Mouse (Mus musculus) hindbrain, embryonic 13.5 days (tissue): ENCODE results near the gene Mthfd1l. TPM values are rescaled to one million over a fixed set of nuclear protein-coding genes. Genes with fewer than 3 reads are reported as not detected.
"Not testable (repeated sequence)": the region's sequence is repeated elsewhere in the genome, so short reads cannot be mapped to it uniquely, and the experiment has no call there.

Source experiments
- ATAC-seq: fragments of 200-750 bp; cut with Nextera tagmentation; 2 replicates; pipeline ENCODE4 v1.8.0; 2017; ENCODE audit warnings: moderate TSS enrichment; ENCODE audit not compliant: low FRiP score
- H3K27ac ChIP-seq: fragments of 300-500 bp; sonication (generic); 2 replicates; pipeline ENCODE4 v1.5.1; 2015; ENCODE audit warnings: inconsistent platforms, mild to moderate bottlenecking, moderate library complexity
- H3K27me3 ChIP-seq: fragments of 300-500 bp; sonication (generic); 2 replicates; pipeline ENCODE4 v1.6.1; 2015; ENCODE audit warnings: mild to moderate bottlenecking, inconsistent platforms
- H3K36me3 ChIP-seq: fragments of 300-500 bp; sonication (generic); 2 replicates; pipeline ENCODE4 v1.6.1; 2015; ENCODE audit warnings: mild to moderate bottlenecking, inconsistent platforms
- H3K4me1 ChIP-seq: fragments of 300-500 bp; sonication (generic); replicated peaks from 2 replicates; pipeline ENCODE4 v1.6.1; 2015; ENCODE audit warnings: inconsistent platforms
- H3K4me2 ChIP-seq: fragments of 300-500 bp; sonication (generic); 2 replicates; pipeline ENCODE4 v1.6.1; 2015; ENCODE audit warnings: inconsistent platforms, mild to moderate bottlenecking, moderate library complexity
- H3K4me3 ChIP-seq: fragments of 300-500 bp; sonication (generic); 2 replicates; pipeline ENCODE4 v1.5.1; 2015; ENCODE audit warnings: mild to moderate bottlenecking, inconsistent platforms
- H3K9ac ChIP-seq: fragments of 300-500 bp; sonication (generic); 2 replicates; pipeline ENCODE4 v1.6.1; 2015; ENCODE audit warnings: mild to moderate bottlenecking, inconsistent platforms
- H3K9me3 ChIP-seq: fragments of 300-500 bp; sonication (generic); 2 replicates; pipeline ENCODE4 v1.6.1; 2016; ENCODE audit warnings: inconsistent platforms
- WGBS: fragments of 180-500 bp; shearing (Covaris S2); methylation state at CpG from one replicate; pipeline ENCODE4 v1.1.7; 2015; 5-methylcytosine and 5-hydroxymethylcytosine counted together
- polyA plus RNA-seq: library from polyadenylated mRNA; unstranded; fragments of >200 nt; fragmentation: Nextera tagmentation; extraction: Ambion mirVana; gene quantifications from 2 replicates; pipeline ENCODE4 v1.2.1, GENCODE M21; 2015

Gene Mthfd1l
- polyA plus RNA-seq, 1 experiment from 2014 or later = 5.3 TPM

GRCm38 (mm10) chr10:4188614-4189402 lies 215.9 kb downstream of the Mthfd1l start:
- Histone ChIP-seq H3K36me3 (no peaks in the 10 kb centered on the region), H3K4me1 (peaks cover 19% of the 10 kb centered on the region), H3K27ac (peak overlapping the region; percentile 30; the same call in 1 of the 2 replicates), H3K4me2 (0 out of 2 replicates have a peak overlapping the region, but pooled peaks have one; percentile 6), H3K9me3 (no peaks in the 10 kb centered on the region), H3K27me3 (no peaks in the 10 kb centered on the region), H3K9ac (no peak overlapping the region), H3K4me3 (no peak overlapping the region)
- ATAC-seq = peak; percentile 79
- WGBS = 60% methylated on average over 18 of the region's 18 CpGs

GRCm38 (mm10) chr10:4189422-4189821 lies 216.5 kb downstream of the Mthfd1l start:
- Histone ChIP-seq H3K27ac (peak overlapping the region; percentile 66), H3K4me2 (no peak overlapping the region), H3K36me3 (no peaks in the 10 kb centered on the region), H3K4me3 (no peak overlapping the region), H3K4me1 (peaks cover 19% of the 10 kb centered on the region), H3K9me3 (no peaks in the 10 kb centered on the region), H3K9ac (no peak overlapping the region), H3K27me3 (no peaks in the 10 kb centered on the region)
- 48% methylated on average over 6 of the region's 6 CpGs for WGBS
- peak; percentile 71 for ATAC-seq

DNA sequence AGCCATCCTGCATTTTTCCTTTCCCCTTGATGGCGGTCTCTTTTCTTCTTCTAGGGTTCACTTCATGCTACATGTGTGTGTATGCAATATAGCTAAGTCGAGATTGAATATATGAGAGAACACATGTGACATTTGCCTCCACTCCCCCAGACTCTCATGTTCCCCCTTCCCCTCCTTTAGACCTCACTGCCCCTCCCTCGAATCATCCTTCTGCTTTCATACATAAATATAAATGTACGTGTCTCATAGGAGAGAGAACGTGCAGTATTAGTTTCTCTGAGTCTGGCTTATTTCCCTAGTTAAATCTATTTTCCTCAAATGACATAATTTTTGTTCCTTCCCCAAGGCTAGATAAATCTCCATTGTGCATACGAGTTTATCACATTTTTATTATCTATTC lies 226.1 kb downstream of the Mthfd1l start:
- H3K4me3 ChIP-seq = no peak overlapping the region
- ATAC-seq = no peak
- H3K27me3 ChIP-seq = no peaks in the 10 kb centered on the region
- no peaks in the 10 kb centered on the region for H3K9me3 ChIP-seq
- no peak overlapping the region for H3K4me2 ChIP-seq
- no peak overlapping the region for H3K9ac ChIP-seq
- no peaks in the 10 kb centered on the region for H3K36me3 ChIP-seq
- WGBS = 87% methylated on average over 6 of the region's 6 CpGs
- no peak overlapping the region for H3K27ac ChIP-seq
- no peaks in the 10 kb centered on the region for H3K4me1 ChIP-seq

DNA sequence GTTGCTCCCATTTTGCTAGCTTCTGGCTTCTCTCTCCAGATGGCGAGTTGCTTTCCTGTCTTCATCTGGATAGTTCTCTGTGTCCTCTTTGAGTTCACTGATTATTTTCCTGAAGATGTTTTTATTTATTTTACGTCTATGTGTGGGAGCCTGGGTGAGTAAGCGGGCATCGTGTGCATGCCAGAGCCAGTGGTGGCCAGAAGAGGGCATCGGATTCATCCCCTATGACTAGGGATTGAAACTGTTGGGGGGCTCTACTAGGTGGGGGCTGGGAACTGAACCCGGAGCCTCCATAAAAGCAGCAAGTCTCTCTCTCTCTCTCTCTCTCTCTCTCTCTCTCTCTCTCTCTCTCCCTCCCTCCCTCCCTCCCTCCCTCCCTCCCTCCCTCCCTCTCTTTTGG lies 227.0 kb downstream of the Mthfd1l start:
- no peak for ATAC-seq
- Histone ChIP-seq H3K4me2 (no peak overlapping the region), H3K27me3 (no peaks in the 10 kb centered on the region), H3K4me3 (no peak overlapping the region), H3K9me3 (no peaks in the 10 kb centered on the region), H3K36me3 (no peaks in the 10 kb centered on the region), H3K4me1 (no peaks in the 10 kb centered on the region), H3K9ac (no peak overlapping the region), H3K27ac (no peak overlapping the region)
- WGBS = 84% methylated on average over 6 of the region's 6 CpGs

GRCm38 (mm10) chr10:4200546-4201104 lies 227.7 kb downstream of the Mthfd1l start:
- H3K4me1 ChIP-seq = no peaks in the 10 kb centered on the region
- no peak overlapping the region for H3K9ac ChIP-seq
- H3K27ac ChIP-seq = no peak overlapping the region
- WGBS = 94% methylated on average over 5 of the region's 5 CpGs
- H3K4me3 ChIP-seq = no peak overlapping the region
- H3K27me3 ChIP-seq = no peaks in the 10 kb centered on the region
- ATAC-seq = no peak
- H3K36me3 ChIP-seq = no peaks in the 10 kb centered on the region
- no peaks in the 10 kb centered on the region for H3K9me3 ChIP-seq
- H3K4me2 ChIP-seq = no peak overlapping the region

GRCm38 (mm10) chr10:4201141-4201540 lies 228.2 kb downstream of the Mthfd1l start:
- Histone ChIP-seq H3K27ac (no peak overlapping the region), H3K4me3 (no peak overlapping the region), H3K4me2 (no peak overlapping the region), H3K9ac (no peak overlapping the region), H3K4me1 (no peaks in the 10 kb centered on the region), H3K27me3 (no peaks in the 10 kb centered on the region), H3K9me3 (no peaks in the 10 kb centered on the region), H3K36me3 (no peaks in the 10 kb centered on the region)
- WGBS = 97% methylated on average over 4 of the region's 4 CpGs
- no peak for ATAC-seq

GRCm38 (mm10) chr10:4203651-4204050 lies 230.7 kb downstream of the Mthfd1l start:
- not testable (repeated sequence) for ATAC-seq

GRCm38 (mm10) chr10:4209040-4209439 lies 236.1 kb downstream of the Mthfd1l start:
- Histone ChIP-seq H3K36me3 (no peaks in the 10 kb centered on the region), H3K9me3 (no peaks in the 10 kb centered on the region), H3K4me3 (no peak overlapping the region), H3K27me3 (no peaks in the 10 kb centered on the region), H3K27ac (no peak overlapping the region), H3K4me2 (no peak overlapping the region), H3K9ac (no peak overlapping the region), H3K4me1 (no peaks in the 10 kb centered on the region)
- 84% methylated on average over 15 of the region's 15 CpGs for WGBS
- ATAC-seq = no peak

More at GRCm38 (mm10) chr10:4203651-4204050, 230.7 kb downstream of the Mthfd1l start:
- not testable (repeated sequence) for H3K4me1 ChIP-seq, H3K9ac ChIP-seq, H3K27ac ChIP-seq, H3K36me3 ChIP-seq, H3K9me3 ChIP-seq, H3K4me2 ChIP-seq, H3K4me3 ChIP-seq, H3K27me3 ChIP-seq
- WGBS = 67% methylated on average over 6 of the region's 6 CpGs

DNA sequence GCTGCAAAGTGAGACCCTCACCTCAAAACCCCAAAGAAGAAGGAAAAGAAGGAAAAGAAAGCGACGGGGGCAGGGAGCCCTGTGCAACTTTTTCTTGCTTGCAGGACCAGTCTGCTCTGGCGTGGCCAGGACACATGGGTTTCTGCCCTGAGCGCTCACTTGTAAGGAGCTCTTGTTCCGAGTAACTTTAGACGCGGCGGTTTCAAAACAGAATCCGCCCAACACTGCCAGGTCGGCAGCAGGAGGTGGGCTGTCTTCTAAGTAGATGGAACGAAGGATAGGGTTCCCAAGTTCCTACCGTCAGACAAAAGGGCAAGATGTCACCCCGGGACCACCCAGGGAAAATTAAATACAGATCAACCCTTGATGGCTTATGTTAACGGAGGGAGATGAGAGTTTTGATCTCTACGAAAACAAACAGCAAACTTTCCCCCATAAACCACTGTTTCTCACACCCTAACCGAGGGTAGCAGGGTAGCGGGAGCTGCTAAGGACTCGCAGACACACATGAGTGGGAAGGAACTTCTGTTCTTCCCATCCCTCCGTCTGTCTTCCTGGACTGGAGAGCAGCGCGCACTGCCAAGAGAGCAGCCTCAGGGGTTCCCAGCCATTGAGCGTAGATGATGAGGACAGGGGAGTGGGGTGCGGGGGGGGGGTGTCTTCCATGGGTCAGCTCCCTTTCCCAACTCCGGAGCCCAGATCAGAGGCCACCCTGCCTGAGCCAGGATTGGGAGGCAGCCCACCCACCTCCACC lies 237.6 kb downstream of the Mthfd1l start:
- Histone ChIP-seq H3K36me3 (no peaks in the 10 kb centered on the region), H3K9me3 (no peaks in the 10 kb centered on the region), H3K27ac (no peak overlapping the region), H3K4me2 (peak overlapping the region; percentile 6; the same call in 1 of the 2 replicates), H3K27me3 (no peaks in the 10 kb centered on the region), H3K4me1 (no peaks in the 10 kb centered on the region), H3K4me3 (no peak overlapping the region), H3K9ac (no peak overlapping the region)
- WGBS = 45% methylated on average over 23 of the region's 24 CpGs
- peak; percentile 36; the same call in 1 of the 2 replicates for ATAC-seq

DNA sequence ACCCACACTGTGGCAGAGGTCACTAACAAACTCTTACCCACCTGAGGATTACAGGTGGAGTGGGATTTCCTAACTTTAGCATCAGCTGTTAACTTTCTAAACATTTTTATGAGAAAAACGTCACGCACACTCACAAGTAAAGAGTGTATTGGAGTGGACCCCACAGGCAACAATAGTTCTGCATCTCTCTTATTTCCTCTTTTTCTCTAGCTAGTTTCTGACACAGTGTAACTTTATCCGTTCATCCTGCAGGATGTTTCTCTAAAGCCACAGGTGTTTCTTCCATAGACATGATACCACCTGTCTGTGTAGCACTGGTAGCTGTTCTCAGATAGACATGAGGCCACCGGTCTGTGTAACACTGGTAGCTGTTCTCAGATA lies 238.1 kb downstream of the Mthfd1l start:
- Histone ChIP-seq H3K27ac (no peak overlapping the region), H3K36me3 (no peaks in the 10 kb centered on the region), H3K27me3 (no peaks in the 10 kb centered on the region), H3K9ac (no peak overlapping the region), H3K4me1 (no peaks in the 10 kb centered on the region), H3K4me3 (no peak overlapping the region), H3K9me3 (no peaks in the 10 kb centered on the region), H3K4me2 (no peak overlapping the region)
- 84% methylated on average over 4 of the region's 4 CpGs for WGBS
- ATAC-seq = no peak
